Mouse (Mus musculus): Measurements from ENCODE around the gene Cacng3. TPM values are rescaled to one million over a fixed set of nuclear protein-coding genes. Genes with fewer than 3 reads are reported as not detected.

Gene Cacng3
- polyA plus RNA-seq (2012) = not detected in 2 replicates

DNA sequence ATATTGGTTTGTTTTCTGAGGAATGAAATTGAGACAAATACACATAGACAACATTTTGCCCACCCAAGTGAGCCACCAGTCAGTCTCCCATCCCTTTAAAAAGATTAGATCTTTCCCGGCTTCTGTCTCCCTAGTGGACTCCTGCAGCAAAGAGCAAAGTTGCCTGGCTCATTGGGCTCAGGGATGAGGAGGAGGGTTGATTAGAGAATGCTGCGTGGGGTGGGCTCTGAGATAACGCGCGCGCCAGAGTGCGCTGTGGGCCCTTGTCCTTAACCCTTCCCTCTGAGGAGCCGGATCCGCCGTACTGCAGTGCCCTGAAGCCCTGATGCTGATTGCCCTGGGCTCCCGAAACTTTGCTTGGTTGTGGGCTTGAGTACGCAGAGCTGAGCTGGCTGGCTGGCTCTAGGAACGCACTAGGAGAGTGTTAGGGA, at the start of gene Cacng3:
Cacng3 (plus strand) TSS at position 51 of the 431 bp plus-strand sequence.
- TF ChIP-seq TAL1 (IDR thresholded peaks at IDR 0.05; ENCODE audit: low read length) = no peak
- no peak for TF ChIP-seq GATA1 (IDR thresholded peaks at IDR 0.05; ENCODE audit: low read length)
- Histone ChIP-seq H3K27me3 (ENCODE audit: control insufficient read depth) (no peaks in the 10 kb centered on the region; the same call in 1 of the 2 replicates), H3K9me3 (ENCODE audit: control insufficient read depth, low read length) (no peaks in the 10 kb centered on the region), H3K4me3 (replicated peaks) (no peak within 1 kb of the TSS), H3K4me1 (ENCODE audit: control insufficient read depth) (no peaks in the 10 kb centered on the region), H3K36me3 (ENCODE audit: control insufficient read depth) (no peaks in the 10 kb centered on the region)

DNA sequence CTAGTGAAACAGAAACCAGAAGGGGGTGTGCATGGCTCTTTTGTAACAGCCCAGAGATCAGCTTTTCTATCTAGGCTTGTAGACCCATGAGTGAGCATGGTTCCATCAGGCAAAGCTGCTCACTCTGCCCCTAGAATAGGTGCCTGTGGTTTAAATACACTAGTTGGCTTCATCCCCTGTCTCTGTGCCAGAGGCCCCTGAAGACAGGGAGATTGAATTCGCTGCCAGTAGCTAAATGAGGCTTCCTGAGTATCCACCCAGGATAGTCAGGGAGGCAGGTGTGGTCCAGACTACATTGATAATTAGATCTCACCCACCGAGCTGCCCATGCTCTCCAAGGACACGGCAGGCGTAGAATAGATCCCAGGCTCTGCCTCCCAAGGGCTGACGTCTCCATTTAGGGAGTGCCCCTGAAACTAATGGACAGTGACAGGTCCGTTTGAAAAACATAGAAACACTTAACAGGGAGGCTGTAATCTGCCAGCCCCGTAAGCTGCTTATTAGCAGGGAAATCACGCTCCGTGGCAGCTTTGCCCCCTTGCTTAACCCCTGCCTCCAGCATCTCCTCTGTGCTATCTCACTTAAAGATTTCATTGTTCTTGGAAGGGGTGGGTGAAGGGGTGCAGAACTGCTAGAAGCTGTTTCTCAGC, 48.0 kb upstream of the Cacng3 start:
- no peaks in the 10 kb centered on the region for H3K4me1 ChIP-seq (ENCODE audit: control insufficient read depth)
- TF ChIP-seq GATA1 (IDR thresholded peaks at IDR 0.05; ENCODE audit: low read length) = no peak
- TF ChIP-seq TAL1 (IDR thresholded peaks at IDR 0.05; ENCODE audit: low read length) = no peak
- no peaks in the 10 kb centered on the region for H3K27me3 ChIP-seq (ENCODE audit: control insufficient read depth)
- H3K9me3 ChIP-seq (ENCODE audit: control insufficient read depth, low read length) = peaks cover 29% of the 10 kb centered on the region
- H3K36me3 ChIP-seq (ENCODE audit: control insufficient read depth) = no peaks in the 10 kb centered on the region
- H3K4me3 ChIP-seq (replicated peaks) = no peak overlapping the region

DNA sequence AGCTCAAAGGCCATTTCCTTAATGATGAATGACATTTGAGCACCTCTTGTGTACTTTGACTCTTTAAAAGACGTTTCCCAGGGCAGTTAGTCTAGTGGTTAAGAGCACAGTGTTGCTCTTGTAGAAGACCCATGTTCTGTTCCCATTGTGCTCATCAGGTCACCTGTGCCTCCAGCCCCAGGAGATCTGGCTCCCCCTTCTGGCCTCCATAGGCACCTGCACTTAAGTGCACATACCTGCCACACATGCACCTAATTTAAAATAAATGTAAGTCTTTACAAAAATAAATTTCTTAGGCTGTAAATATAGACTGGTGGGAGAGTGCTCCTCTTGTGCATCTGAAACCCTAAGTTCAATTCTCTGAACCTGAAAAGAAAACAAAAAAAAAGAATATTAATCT, 46.5 kb upstream of the Cacng3 start:
- H3K4me3 ChIP-seq (replicated peaks) = no peak overlapping the region
- H3K4me1 ChIP-seq (ENCODE audit: control insufficient read depth) = no peaks in the 10 kb centered on the region
- peaks cover 34% of the 10 kb centered on the region for H3K9me3 ChIP-seq (ENCODE audit: control insufficient read depth, low read length)
- TF ChIP-seq GATA1 (IDR thresholded peaks at IDR 0.05; ENCODE audit: low read length) = no peak
- H3K27me3 ChIP-seq (ENCODE audit: control insufficient read depth) = no peaks in the 10 kb centered on the region
- no peaks in the 10 kb centered on the region for H3K36me3 ChIP-seq (ENCODE audit: control insufficient read depth)

DNA sequence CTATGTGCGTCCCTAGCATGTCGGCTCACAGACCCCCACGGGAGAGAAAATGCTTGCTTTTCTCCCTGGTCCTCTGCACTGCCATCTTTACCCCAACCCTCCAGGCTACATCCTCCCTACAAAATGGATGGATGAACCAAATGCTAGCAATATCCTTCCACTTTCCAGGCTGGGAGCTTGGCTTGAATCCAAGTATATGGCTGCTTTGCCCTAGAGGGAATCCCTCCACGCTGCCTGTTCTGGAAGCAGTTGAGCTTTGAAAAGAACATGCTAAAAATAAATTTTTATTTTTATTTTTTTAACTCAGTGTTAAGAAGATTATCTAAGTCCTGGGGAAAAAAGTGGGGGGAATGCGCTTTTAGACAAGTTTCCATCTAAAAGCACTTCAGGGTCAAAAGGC, 42.2 kb upstream of the Cacng3 start:
- Histone ChIP-seq H3K27me3 (ENCODE audit: control insufficient read depth) (no peaks in the 10 kb centered on the region), H3K4me3 (replicated peaks) (no peak overlapping the region), H3K9me3 (ENCODE audit: control insufficient read depth, low read length) (peaks cover 30% of the 10 kb centered on the region), H3K36me3 (ENCODE audit: control insufficient read depth) (no peaks in the 10 kb centered on the region), H3K4me1 (ENCODE audit: control insufficient read depth) (no peaks in the 10 kb centered on the region)
- TF ChIP-seq TAL1 (IDR thresholded peaks at IDR 0.05; ENCODE audit: low read length) (no peak), GATA1 (IDR thresholded peaks at IDR 0.05; ENCODE audit: low read length) (no peak)

DNA sequence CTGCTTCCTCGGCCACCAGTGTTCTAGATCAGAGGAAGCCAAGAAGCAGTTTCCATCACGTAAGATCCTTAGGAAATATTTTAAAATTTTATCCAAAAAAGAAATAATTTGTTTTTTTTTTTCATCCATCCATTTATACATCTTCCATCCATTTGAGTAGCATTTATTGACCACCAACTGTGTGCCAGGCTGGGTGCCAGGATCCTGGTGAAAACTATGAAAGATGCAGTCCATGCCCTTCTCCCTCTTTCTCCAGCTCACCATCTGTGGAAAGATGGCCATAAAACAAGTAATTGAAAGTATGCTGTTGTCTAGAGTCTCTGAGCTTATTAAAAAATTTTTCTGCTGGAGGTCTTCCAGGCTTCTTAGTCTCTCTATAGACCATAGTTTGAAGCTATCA, 39.9 kb upstream of the Cacng3 start:
- no peaks in the 10 kb centered on the region for H3K27me3 ChIP-seq (ENCODE audit: control insufficient read depth)
- TF ChIP-seq TAL1 (IDR thresholded peaks at IDR 0.05; ENCODE audit: low read length) (no peak), GATA1 (IDR thresholded peaks at IDR 0.05; ENCODE audit: low read length) (no peak)
- H3K36me3 ChIP-seq (ENCODE audit: control insufficient read depth) = no peaks in the 10 kb centered on the region
- H3K4me3 ChIP-seq (replicated peaks) = no peak overlapping the region
- peaks cover 18% of the 10 kb centered on the region for H3K9me3 ChIP-seq (ENCODE audit: control insufficient read depth, low read length)
- no peaks in the 10 kb centered on the region for H3K4me1 ChIP-seq (ENCODE audit: control insufficient read depth)

DNA sequence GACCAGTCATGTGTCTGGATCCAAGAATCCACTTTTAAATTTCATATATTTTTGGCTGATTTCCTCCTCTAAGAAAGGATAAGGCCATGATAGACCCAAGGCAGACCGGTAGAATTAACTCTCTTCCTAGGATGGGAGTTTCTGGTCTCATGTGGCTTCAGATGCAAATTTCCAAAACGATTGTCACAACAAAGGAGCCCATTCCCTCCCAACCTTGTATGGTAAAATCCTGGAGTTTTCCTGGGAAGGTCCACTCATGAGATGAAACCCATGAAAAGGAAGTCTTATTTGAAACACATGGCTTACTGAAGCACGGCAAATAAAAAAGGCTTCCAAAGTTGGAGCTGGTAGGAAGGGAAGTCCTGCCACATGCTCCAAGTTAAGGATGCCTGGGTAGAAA, 39.1 kb upstream of the Cacng3 start:
- H3K9me3 ChIP-seq (ENCODE audit: control insufficient read depth, low read length) = peaks cover 16% of the 10 kb centered on the region
- no peak overlapping the region for H3K4me3 ChIP-seq (replicated peaks)
- no peaks in the 10 kb centered on the region for H3K4me1 ChIP-seq (ENCODE audit: control insufficient read depth)
- H3K27me3 ChIP-seq (ENCODE audit: control insufficient read depth) = no peaks in the 10 kb centered on the region
- no peaks in the 10 kb centered on the region for H3K36me3 ChIP-seq (ENCODE audit: control insufficient read depth)
- TF ChIP-seq TAL1 (IDR thresholded peaks at IDR 0.05; ENCODE audit: low read length) = no peak
- TF ChIP-seq GATA1 (IDR thresholded peaks at IDR 0.05; ENCODE audit: low read length) = no peak

DNA sequence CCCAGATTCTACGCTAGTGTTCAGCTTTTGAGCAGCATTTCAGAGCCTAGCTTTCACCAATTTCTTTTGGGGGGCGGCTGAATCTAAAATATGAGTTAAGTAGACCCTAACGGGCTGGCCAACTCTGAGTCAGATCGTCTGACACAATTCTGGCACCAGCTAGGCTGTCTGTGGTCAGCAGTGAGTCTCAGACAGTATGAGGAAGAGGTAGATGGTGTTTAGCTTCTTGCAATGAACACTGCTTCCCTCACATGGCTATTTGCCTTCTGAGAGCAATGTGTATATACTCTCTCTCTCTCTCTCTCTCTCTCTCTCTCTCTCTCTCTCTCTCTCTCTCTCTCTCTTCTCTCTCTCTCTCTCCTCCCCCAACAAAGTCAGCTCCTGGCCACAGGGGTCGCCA, 37.3 kb upstream of the Cacng3 start:
- Histone ChIP-seq H3K27me3 (ENCODE audit: control insufficient read depth) (no peaks in the 10 kb centered on the region), H3K4me3 (replicated peaks) (no peak overlapping the region), H3K9me3 (ENCODE audit: control insufficient read depth, low read length) (peaks cover 5% of the 10 kb centered on the region), H3K36me3 (ENCODE audit: control insufficient read depth) (no peaks in the 10 kb centered on the region), H3K4me1 (ENCODE audit: control insufficient read depth) (no peaks in the 10 kb centered on the region)
- no peak for TF ChIP-seq GATA1 (IDR thresholded peaks at IDR 0.05; ENCODE audit: low read length)
- TF ChIP-seq TAL1 (IDR thresholded peaks at IDR 0.05; ENCODE audit: low read length) = no peak

DNA sequence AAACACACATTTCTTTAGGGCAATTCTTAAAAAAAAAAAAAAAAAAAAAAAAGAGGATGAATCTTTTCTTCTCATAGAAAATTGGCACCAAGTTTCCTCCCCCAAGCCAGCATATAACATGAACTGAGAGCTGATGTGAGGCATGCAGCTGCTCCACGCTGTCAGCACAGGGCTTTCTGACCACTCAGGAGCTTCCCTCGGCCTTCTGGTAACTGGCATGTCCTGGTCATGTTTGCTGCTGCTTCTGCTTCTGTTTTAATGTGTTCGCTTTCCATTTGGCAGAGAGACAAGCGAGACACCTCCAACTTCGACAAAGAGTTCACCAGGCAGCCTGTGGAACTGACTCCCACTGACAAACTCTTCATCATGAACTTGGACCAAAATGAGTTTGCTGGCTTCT, 36.8 kb upstream of the Cacng3 start:
- Histone ChIP-seq H3K36me3 (ENCODE audit: control insufficient read depth) (no peaks in the 10 kb centered on the region), H3K4me3 (replicated peaks) (no peak overlapping the region), H3K9me3 (ENCODE audit: control insufficient read depth, low read length) (peaks cover 4% of the 10 kb centered on the region; the same call in 1 of the 2 replicates), H3K4me1 (ENCODE audit: control insufficient read depth) (no peaks in the 10 kb centered on the region), H3K27me3 (ENCODE audit: control insufficient read depth) (no peaks in the 10 kb centered on the region)
- no peak for TF ChIP-seq TAL1 (IDR thresholded peaks at IDR 0.05; ENCODE audit: low read length)
- TF ChIP-seq GATA1 (IDR thresholded peaks at IDR 0.05; ENCODE audit: low read length) = no peak

DNA sequence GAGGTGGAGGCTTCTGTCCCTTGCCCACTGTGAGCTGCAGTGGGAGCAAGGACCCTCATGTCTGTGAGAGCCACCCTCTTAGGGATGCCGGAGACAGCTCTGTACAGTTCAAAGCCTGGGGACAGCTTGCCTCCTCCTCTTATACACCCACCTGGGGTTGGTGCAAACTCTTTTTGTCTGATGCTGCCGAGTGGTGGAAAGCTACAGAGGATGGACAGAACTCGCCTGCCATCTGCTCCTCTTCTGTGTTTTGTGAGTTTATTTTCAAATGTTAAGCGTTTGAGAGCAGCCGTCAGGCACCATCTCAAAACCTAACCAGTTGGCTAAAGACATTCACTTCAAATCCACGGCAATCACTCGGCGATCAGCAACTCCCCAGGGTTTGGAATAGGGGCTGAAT, 26.6 kb upstream of the Cacng3 start:
- TF ChIP-seq GATA1 (IDR thresholded peaks at IDR 0.05; ENCODE audit: low read length) (no peak), TAL1 (IDR thresholded peaks at IDR 0.05; ENCODE audit: low read length) (no peak)
- H3K4me3 ChIP-seq (replicated peaks) = no peak overlapping the region
- H3K4me1 ChIP-seq (ENCODE audit: control insufficient read depth) = no peaks in the 10 kb centered on the region
- no peaks in the 10 kb centered on the region for H3K9me3 ChIP-seq (ENCODE audit: control insufficient read depth, low read length)
- H3K36me3 ChIP-seq (ENCODE audit: control insufficient read depth) = no peaks in the 10 kb centered on the region
- H3K27me3 ChIP-seq (ENCODE audit: control insufficient read depth) = no peaks in the 10 kb centered on the region

DNA sequence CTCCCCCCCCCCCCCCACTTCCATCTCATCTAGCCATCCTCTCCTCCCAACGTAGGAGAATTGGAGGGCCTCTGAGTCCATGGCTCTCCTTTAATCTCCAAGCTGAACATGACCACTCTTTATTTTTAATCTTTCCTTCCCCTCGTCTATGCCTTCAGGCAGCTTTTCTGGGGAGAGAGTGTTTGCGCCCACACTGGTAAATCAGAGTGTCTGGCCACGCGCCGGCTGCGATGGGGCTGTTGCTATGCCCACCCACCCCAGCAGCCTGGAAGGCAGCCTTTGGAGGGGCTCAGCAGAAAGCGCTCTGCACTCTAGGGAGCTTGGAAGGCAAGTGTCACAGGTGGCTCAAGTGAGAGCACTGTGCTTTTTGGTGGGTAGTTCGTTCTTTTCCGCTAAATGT, 21.0 kb upstream of the Cacng3 start:
- no peaks in the 10 kb centered on the region for H3K36me3 ChIP-seq (ENCODE audit: control insufficient read depth)
- TF ChIP-seq GATA1 (IDR thresholded peaks at IDR 0.05; ENCODE audit: low read length) (no peak), TAL1 (IDR thresholded peaks at IDR 0.05; ENCODE audit: low read length) (no peak)

More for the DNA sequence above, 21.0 kb upstream of the Cacng3 start:
- Histone ChIP-seq H3K9me3 (ENCODE audit: control insufficient read depth, low read length) (peaks cover 2% of the 10 kb centered on the region; the same call in 1 of the 2 replicates), H3K27me3 (ENCODE audit: control insufficient read depth) (no peaks in the 10 kb centered on the region), H3K4me3 (replicated peaks) (no peak overlapping the region), H3K4me1 (ENCODE audit: control insufficient read depth) (no peaks in the 10 kb centered on the region)

Measured in erythroblast, embryonic 14.5 days (primary cell).